Mouse (Mus musculus) forebrain, embryonic 15.5 days (tissue): ENCODE data around the gene Rgs7. TPM values are rescaled to one million over a fixed set of nuclear protein-coding genes. Genes with fewer than 3 reads are reported as not detected.

Experiments used
- ATAC-seq: fragments of 200-750 bp; cut with Nextera tagmentation; replicated peaks from 2 replicates; pipeline ENCODE4 v1.8.0; 2017; ENCODE audit warnings: mild to moderate bottlenecking, moderate TSS enrichment, moderate library complexity
- H3K27ac ChIP-seq: fragments of 300-500 bp; sonication (generic); replicated peaks from 2 replicates; pipeline ENCODE4 v1.5.1; 2015; ENCODE audit warnings: mild to moderate bottlenecking, inconsistent platforms
- H3K27me3 ChIP-seq: fragments of 300-500 bp; sonication (generic); 2 replicates; pipeline ENCODE4 v1.6.1; 2015; ENCODE audit warnings: inconsistent platforms
- H3K36me3 ChIP-seq: fragments of 300-500 bp; sonication (generic); 2 replicates; pipeline ENCODE4 v1.6.1; 2015; ENCODE audit warnings: mild to moderate bottlenecking, inconsistent platforms
- H3K4me1 ChIP-seq: fragments of 300-500 bp; sonication (generic); 2 replicates; pipeline ENCODE4 v1.6.1; 2015; ENCODE audit warnings: inconsistent platforms
- H3K4me2 ChIP-seq: fragments of 300-500 bp; sonication (generic); replicated peaks from 2 replicates; pipeline ENCODE4 v1.6.1; 2015; ENCODE audit warnings: mild to moderate bottlenecking, inconsistent platforms
- H3K4me3 ChIP-seq: fragments of 300-500 bp; sonication (generic); 2 replicates; pipeline ENCODE4 v1.5.1; 2015; ENCODE audit warnings: mild to moderate bottlenecking, inconsistent platforms
- H3K9ac ChIP-seq: fragments of 300-500 bp; sonication (generic); replicated peaks from 2 replicates; pipeline ENCODE4 v1.6.1; 2015; ENCODE audit warnings: mild to moderate bottlenecking, inconsistent platforms
- H3K9me3 ChIP-seq: fragments of 300-500 bp; sonication (generic); 2 replicates; pipeline ENCODE4 v1.6.1; 2016; ENCODE audit warnings: inconsistent platforms
- WGBS: fragments of 180-500 bp; shearing (Covaris S2); methylation state at CpG from one replicate; pipeline ENCODE4 v1.1.7; 2015; ENCODE audit warnings: mixed read lengths; 5-methylcytosine and 5-hydroxymethylcytosine counted together
- polyA plus RNA-seq: library from polyadenylated mRNA; unstranded; fragments of >200 nt; fragmentation: Nextera tagmentation; extraction: Ambion mirVana; gene quantifications from 2 replicates; pipeline ENCODE4 v1.2.1, GENCODE M21; 2015

The Rgs7 gene
- polyA plus RNA-seq, 1 experiment from 2014 or later, result 18.9 TPM

GRCm38 (mm10) chr1:175426393-175426792, 65.9 kb downstream of the Rgs7 start:
- no peaks in the 10 kb centered on the region for H3K9me3 ChIP-seq
- no peaks in the 10 kb centered on the region for H3K4me1 ChIP-seq
- H3K9ac ChIP-seq, result no peak overlapping the region
- 46% methylated on average over 4 of the region's 4 CpGs for WGBS
- no peak overlapping the region for H3K27ac ChIP-seq
- H3K36me3 ChIP-seq, result no peaks in the 10 kb centered on the region
- H3K4me2 ChIP-seq, result no peak overlapping the region
- ATAC-seq, result no peak
- H3K4me3 ChIP-seq, result no peak overlapping the region
- no peaks in the 10 kb centered on the region for H3K27me3 ChIP-seq

- H3K4me3 ChIP-seq, result no peak overlapping the region
- H3K27ac ChIP-seq, result no peak overlapping the region
- H3K9ac ChIP-seq, result no peak overlapping the region
- WGBS, result 90% methylated on average over 4 of the region's 4 CpGs
- H3K4me2 ChIP-seq, result no peak overlapping the region
- no peaks in the 10 kb centered on the region for H3K9me3 ChIP-seq
- no peaks in the 10 kb centered on the region for H3K27me3 ChIP-seq
- ATAC-seq, result no peak
- H3K36me3 ChIP-seq, result no peaks in the 10 kb centered on the region
- no peaks in the 10 kb centered on the region for H3K4me1 ChIP-seq
Observed at GRCm38 (mm10) chr1:175420883-175421282, 71.4 kb downstream of the Rgs7 start.

- H3K4me2 ChIP-seq, result no peak overlapping the region
Observed at GRCm38 (mm10) chr1:175415728-175416127, 76.6 kb downstream of the Rgs7 start.

GRCm38 (mm10) chr1:175410399-175410798, 81.9 kb downstream of the Rgs7 start:
- 9% methylated on average over 3 of the region's 3 CpGs for WGBS
- H3K27me3 ChIP-seq, result no peaks in the 10 kb centered on the region
- H3K4me2 ChIP-seq, result no peak overlapping the region
- no peak overlapping the region for H3K4me3 ChIP-seq
- no peak overlapping the region for H3K27ac ChIP-seq
- ATAC-seq, result no peak
- no peak overlapping the region for H3K9ac ChIP-seq
- no peaks in the 10 kb centered on the region for H3K9me3 ChIP-seq
- H3K36me3 ChIP-seq, result no peaks in the 10 kb centered on the region
- H3K4me1 ChIP-seq, result no peaks in the 10 kb centered on the region

More at GRCm38 (mm10) chr1:175415728-175416127, 76.6 kb downstream of the Rgs7 start:
- Histone ChIP-seq H3K36me3 (no peaks in the 10 kb centered on the region), H3K9me3 (no peaks in the 10 kb centered on the region), H3K4me1 (no peaks in the 10 kb centered on the region), H3K27ac (no peak overlapping the region), H3K4me3 (no peak overlapping the region), H3K9ac (no peak overlapping the region), H3K27me3 (no peaks in the 10 kb centered on the region)
- no peak for ATAC-seq
- whole genome bisulfite sequencing, result 6% methylated on average over 9 of the region's 9 CpGs

GRCm38 (mm10) chr1:175391894-175392293, 100.4 kb downstream of the Rgs7 start:
- WGBS, result 89% methylated on average over 4 of the region's 4 CpGs
- no peak for ATAC-seq
- Histone ChIP-seq H3K27ac (no peak overlapping the region), H3K27me3 (no peaks in the 10 kb centered on the region), H3K9me3 (no peaks in the 10 kb centered on the region), H3K4me2 (no peak overlapping the region), H3K9ac (no peak overlapping the region), H3K4me1 (no peaks in the 10 kb centered on the region), H3K4me3 (no peak overlapping the region), H3K36me3 (no peaks in the 10 kb centered on the region)

- WGBS, result 75% methylated on average over 5 of the region's 5 CpGs
- Histone ChIP-seq H3K9ac (no peak overlapping the region), H3K9me3 (no peaks in the 10 kb centered on the region), H3K4me3 (no peak overlapping the region), H3K4me2 (no peak overlapping the region), H3K36me3 (no peaks in the 10 kb centered on the region), H3K27me3 (no peaks in the 10 kb centered on the region), H3K27ac (no peak overlapping the region), H3K4me1 (peaks cover 9% of the 10 kb centered on the region)
- ATAC-seq, result no peak
Observed at GRCm38 (mm10) chr1:175389250-175389649, 103.0 kb downstream of the Rgs7 start.

GRCm38 (mm10) chr1:175385581-175386235, 106.6 kb downstream of the Rgs7 start:
- Histone ChIP-seq H3K9me3 (no peaks in the 10 kb centered on the region), H3K36me3 (no peaks in the 10 kb centered on the region), H3K9ac (no peak overlapping the region), H3K4me3 (no peak overlapping the region), H3K4me1 (peaks cover 9% of the 10 kb centered on the region), H3K27ac (no peak overlapping the region), H3K4me2 (no peak overlapping the region), H3K27me3 (no peaks in the 10 kb centered on the region)
- WGBS, result 4% methylated on average over 3 of the region's 3 CpGs
- peak; percentile 89 for ATAC-seq

- Histone ChIP-seq H3K9ac (no peak overlapping the region), H3K27me3 (no peaks in the 10 kb centered on the region), H3K4me2 (no peak overlapping the region), H3K27ac (no peak overlapping the region), H3K36me3 (no peaks in the 10 kb centered on the region), H3K4me3 (no peak overlapping the region), H3K9me3 (no peaks in the 10 kb centered on the region), H3K4me1 (no peaks in the 10 kb centered on the region)
- peak; percentile 80; the same call in 1 of the 2 replicates for ATAC-seq
Observed at GRCm38 (mm10) chr1:175372571-175372970, 119.7 kb downstream of the Rgs7 start.

- H3K27ac ChIP-seq, result no peak overlapping the region
- H3K9ac ChIP-seq, result no peak overlapping the region
- no peaks in the 10 kb centered on the region for H3K36me3 ChIP-seq
- H3K4me1 ChIP-seq, result no peaks in the 10 kb centered on the region
- no peak overlapping the region for H3K4me2 ChIP-seq
- no peak for ATAC-seq
- H3K27me3 ChIP-seq, result no peaks in the 10 kb centered on the region
- no peak overlapping the region for H3K4me3 ChIP-seq
- no peaks in the 10 kb centered on the region for H3K9me3 ChIP-seq
- 98% methylated on average over 2 of the region's 2 CpGs for WGBS
Observed at GRCm38 (mm10) chr1:175368062-175368461, 124.2 kb downstream of the Rgs7 start.

GRCm38 (mm10) chr1:175363606-175364005, 128.7 kb downstream of the Rgs7 start:
- H3K4me3 ChIP-seq, result no peak overlapping the region
- no peak for ATAC-seq
- no peak overlapping the region for H3K9ac ChIP-seq
- no peaks in the 10 kb centered on the region for H3K4me1 ChIP-seq
- H3K9me3 ChIP-seq, result no peaks in the 10 kb centered on the region
- H3K27me3 ChIP-seq, result no peaks in the 10 kb centered on the region
- no peak overlapping the region for H3K4me2 ChIP-seq
- H3K27ac ChIP-seq, result no peak overlapping the region
- 82% methylated on average over 3 of the region's 3 CpGs for WGBS
- no peaks in the 10 kb centered on the region for H3K36me3 ChIP-seq

- Histone ChIP-seq H3K36me3 (no peaks in the 10 kb centered on the region), H3K27me3 (no peaks in the 10 kb centered on the region), H3K9ac (no peak overlapping the region), H3K27ac (no peak overlapping the region), H3K4me3 (no peak overlapping the region), H3K4me2 (no peak overlapping the region), H3K9me3 (no peaks in the 10 kb centered on the region), H3K4me1 (no peaks in the 10 kb centered on the region)
- peak; percentile 29; the same call in 1 of the 2 replicates for ATAC-seq
- 35% methylated on average over 7 of the region's 7 CpGs for WGBS
Observed at GRCm38 (mm10) chr1:175359411-175360366, 132.6 kb downstream of the Rgs7 start.

- whole genome bisulfite sequencing, result 87% methylated on average over 4 of the region's 4 CpGs
- Histone ChIP-seq H3K27me3 (no peaks in the 10 kb centered on the region), H3K36me3 (no peaks in the 10 kb centered on the region), H3K9me3 (no peaks in the 10 kb centered on the region), H3K27ac (no peak overlapping the region), H3K4me2 (no peak overlapping the region), H3K4me3 (no peak overlapping the region), H3K4me1 (no peaks in the 10 kb centered on the region), H3K9ac (no peak overlapping the region)
- ATAC-seq, result no peak
Observed at GRCm38 (mm10) chr1:175352921-175353320, 139.4 kb downstream of the Rgs7 start.
